Mouse (Mus musculus) midbrain, embryonic 12.5 days (tissue): ENCODE results near the gene Zc3h15. TPM values are rescaled to one million over a fixed set of nuclear protein-coding genes. Genes with fewer than 3 reads are reported as not detected.
"Not testable (repeated sequence)": the region's sequence is repeated elsewhere in the genome, so short reads cannot be mapped to it uniquely, and the experiment has no call there.

Source experiments
- ATAC-seq: fragments of 200-750 bp; cut with Nextera tagmentation; 2 replicates; pipeline ENCODE4 v1.8.0; 2017; ENCODE audit warnings: low read depth, moderate TSS enrichment, moderate library complexity; ENCODE audit not compliant: low FRiP score
- H3K27ac ChIP-seq: fragments of 300-500 bp; sonication (generic); replicated peaks from 2 replicates; pipeline ENCODE4 v1.5.1; 2016; ENCODE audit warnings: mild to moderate bottlenecking
- H3K27me3 ChIP-seq: fragments of 300-500 bp; sonication (generic); 2 replicates; pipeline ENCODE4 v1.6.1; 2016; ENCODE audit warnings: mild to moderate bottlenecking
- H3K36me3 ChIP-seq: fragments of 300-500 bp; sonication (generic); 2 replicates; pipeline ENCODE4 v1.6.1; 2016
- H3K4me1 ChIP-seq: fragments of 300-500 bp; sonication (generic); 2 replicates; pipeline ENCODE4 v1.6.1; 2016
- H3K4me2 ChIP-seq: fragments of 300-500 bp; sonication (generic); replicated peaks from 2 replicates; pipeline ENCODE4 v1.6.1; 2016; ENCODE audit warnings: mild to moderate bottlenecking, moderate library complexity
- H3K4me3 ChIP-seq: fragments of 300-500 bp; sonication (generic); 2 replicates; pipeline ENCODE4 v1.5.1; 2016; ENCODE audit warnings: mild to moderate bottlenecking
- H3K9ac ChIP-seq: fragments of 300-500 bp; sonication (generic); replicated peaks from 2 replicates; pipeline ENCODE4 v1.6.1; 2016; ENCODE audit warnings: mild to moderate bottlenecking, moderate library complexity
- H3K9me3 ChIP-seq: fragments of 300-500 bp; sonication (generic); 2 replicates; pipeline ENCODE4 v1.6.1; 2016; ENCODE audit warnings: mild to moderate bottlenecking
- WGBS: fragments of 180-500 bp; shearing (Covaris S2); methylation state at CpG from one replicate; pipeline ENCODE4 v1.1.7; 2016; 5-methylcytosine and 5-hydroxymethylcytosine counted together
- polyA plus RNA-seq: library from polyadenylated mRNA; unstranded; fragments of >200 nt; fragmentation: Nextera tagmentation; extraction: Ambion mirVana; gene quantifications from 2 replicates; pipeline ENCODE4 v1.2.1, GENCODE M21; 2016

Gene Zc3h15
- polyA plus RNA-seq, 1 experiment from 2014 or later: 180 TPM

DNA sequence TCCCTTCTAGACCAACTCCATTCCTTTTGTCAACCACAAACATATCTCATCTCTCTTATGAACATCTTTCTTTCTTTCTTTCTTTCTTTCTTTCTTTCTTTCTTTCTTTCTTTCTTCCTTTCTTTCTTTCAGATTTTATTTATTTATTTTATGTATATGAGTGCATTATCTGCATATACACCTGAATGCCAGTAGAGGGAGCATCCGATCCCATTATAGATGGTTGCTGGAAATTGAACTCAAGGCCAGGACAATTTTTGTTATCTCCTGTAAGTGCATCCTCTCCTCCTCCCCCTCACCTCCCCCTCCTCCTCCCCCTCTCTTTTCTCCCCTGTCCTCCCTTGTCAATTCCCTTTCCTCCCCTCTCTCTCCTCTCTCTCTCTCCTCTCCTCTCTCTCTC, 54.2 kb downstream of the Zc3h15 start:
- H3K9me3 ChIP-seq: no peaks in the 10 kb centered on the region
- no peak overlapping the region for H3K9ac ChIP-seq
- no peaks in the 10 kb centered on the region for H3K4me1 ChIP-seq
- ATAC-seq: no peak
- no peak overlapping the region for H3K4me3 ChIP-seq
- no peak overlapping the region for H3K27ac ChIP-seq
- no peaks in the 10 kb centered on the region for H3K36me3 ChIP-seq
- no peak overlapping the region for H3K4me2 ChIP-seq
- WGBS: 90% methylated on average over 1 of the region's 1 CpGs
- H3K27me3 ChIP-seq: no peaks in the 10 kb centered on the region

- no peak overlapping the region for H3K9ac ChIP-seq
- H3K4me1 ChIP-seq: no peaks in the 10 kb centered on the region
- no peaks in the 10 kb centered on the region for H3K27me3 ChIP-seq
- H3K9me3 ChIP-seq: no peaks in the 10 kb centered on the region
- no peak overlapping the region for H3K4me3 ChIP-seq
- no peak overlapping the region for H3K27ac ChIP-seq
- no peak overlapping the region for H3K4me2 ChIP-seq
- no peaks in the 10 kb centered on the region for H3K36me3 ChIP-seq
- no peak for ATAC-seq
- WGBS: 51% methylated on average over 1 of the region's 1 CpGs
These were observed 55.1 kb downstream of the Zc3h15 start for GRCm38 (mm10) chr2:83699324-83699723.

- Histone ChIP-seq H3K9ac (no peak overlapping the region), H3K27ac (no peak overlapping the region), H3K36me3 (no peaks in the 10 kb centered on the region), H3K27me3 (no peaks in the 10 kb centered on the region), H3K4me3 (no peak overlapping the region), H3K4me1 (no peaks in the 10 kb centered on the region), H3K9me3 (no peaks in the 10 kb centered on the region), H3K4me2 (no peak overlapping the region)
- ATAC-seq: no peak
- WGBS: 86% methylated on average over 4 of the region's 4 CpGs
These were observed 56.4 kb downstream of the Zc3h15 start for GRCm38 (mm10) chr2:83700667-83701066.

- no peaks in the 10 kb centered on the region for H3K9me3 ChIP-seq
- H3K36me3 ChIP-seq: no peaks in the 10 kb centered on the region
- H3K4me1 ChIP-seq: no peaks in the 10 kb centered on the region
- H3K27ac ChIP-seq: no peak overlapping the region
- H3K4me2 ChIP-seq: no peak overlapping the region
- whole genome bisulfite sequencing: 94% methylated on average over 5 of the region's 7 CpGs
- no peak for ATAC-seq
- no peaks in the 10 kb centered on the region for H3K27me3 ChIP-seq
- no peak overlapping the region for H3K4me3 ChIP-seq
- H3K9ac ChIP-seq: no peak overlapping the region
These were observed 58.2 kb downstream of the Zc3h15 start for GRCm38 (mm10) chr2:83702411-83702810.

DNA sequence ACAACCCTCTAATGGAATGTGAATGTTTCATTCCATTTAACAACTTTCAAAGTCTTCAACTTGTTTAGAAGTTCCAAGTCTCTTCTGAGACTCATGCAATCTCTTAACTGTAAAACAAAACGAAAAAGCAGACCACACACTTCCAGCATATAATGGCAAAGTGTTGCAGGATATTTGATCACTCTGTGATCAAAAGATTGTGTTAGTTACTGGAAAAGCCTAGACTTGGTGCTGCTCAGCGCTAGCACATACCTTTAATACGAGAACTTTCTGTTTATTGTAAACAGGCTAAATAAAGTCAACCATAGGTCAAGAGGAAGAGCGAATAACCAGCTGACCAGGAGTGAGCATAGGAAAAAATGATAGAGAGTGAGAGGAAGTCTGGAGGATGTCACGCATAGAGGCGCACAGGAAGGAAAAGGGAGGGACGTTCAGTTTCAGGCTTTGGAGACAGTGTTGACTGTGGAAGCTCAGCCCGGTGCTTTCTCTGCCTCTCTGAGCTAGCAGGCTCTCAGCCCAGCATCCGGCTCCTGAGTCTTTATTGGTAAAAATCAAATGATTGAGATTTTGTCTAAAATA, 61.4 kb downstream of the Zc3h15 start:
- H3K4me2 ChIP-seq: no peak overlapping the region
- no peaks in the 10 kb centered on the region for H3K36me3 ChIP-seq
- no peaks in the 10 kb centered on the region for H3K9me3 ChIP-seq
- H3K27me3 ChIP-seq: no peaks in the 10 kb centered on the region
- WGBS: 89% methylated on average over 9 of the region's 9 CpGs
- H3K4me3 ChIP-seq: no peak overlapping the region
- no peak overlapping the region for H3K9ac ChIP-seq
- H3K4me1 ChIP-seq: no peaks in the 10 kb centered on the region
- no peak overlapping the region for H3K27ac ChIP-seq
- no peak for ATAC-seq

- Histone ChIP-seq H3K4me2 (no peak overlapping the region), H3K36me3 (no peaks in the 10 kb centered on the region), H3K9me3 (no peaks in the 10 kb centered on the region), H3K4me1 (no peaks in the 10 kb centered on the region), H3K4me3 (no peak overlapping the region), H3K27me3 (no peaks in the 10 kb centered on the region), H3K27ac (no peak overlapping the region), H3K9ac (no peak overlapping the region)
- no peak for ATAC-seq
- WGBS: 82% methylated on average over 11 of the region's 11 CpGs
These were observed 65.8 kb downstream of the Zc3h15 start for GRCm38 (mm10) chr2:83709896-83710524.

- not testable (repeated sequence) for H3K27ac ChIP-seq, H3K4me1 ChIP-seq, H3K36me3 ChIP-seq, H3K9ac ChIP-seq, H3K4me2 ChIP-seq, H3K4me3 ChIP-seq, H3K27me3 ChIP-seq, ATAC-seq, H3K9me3 ChIP-seq
- 76% methylated on average over 7 of the region's 7 CpGs for WGBS
These were observed 69.0 kb downstream of the Zc3h15 start for GRCm38 (mm10) chr2:83713281-83713680.

DNA sequence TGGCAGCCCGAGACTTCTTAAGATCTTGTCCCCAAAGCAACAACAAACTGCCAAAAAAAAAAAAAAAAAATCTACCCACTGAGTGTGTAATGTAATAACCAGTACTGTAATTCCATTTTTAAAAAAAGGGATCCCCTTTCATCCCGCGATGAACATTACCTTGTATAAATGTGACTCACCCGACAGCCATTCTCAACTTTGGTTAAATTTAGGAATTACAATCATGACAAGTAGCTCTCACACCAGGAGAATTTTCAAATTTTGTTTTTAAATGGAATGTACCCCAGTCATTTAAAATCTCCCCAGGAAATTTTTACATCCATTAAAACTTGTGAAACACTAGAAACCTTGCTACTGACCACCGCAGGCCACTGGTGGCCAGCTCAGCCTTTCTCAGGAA, 69.7 kb downstream of the Zc3h15 start:
- Histone ChIP-seq H3K9ac (no peak overlapping the region), H3K4me1 (no peaks in the 10 kb centered on the region), H3K4me3 (no peak overlapping the region), H3K4me2 (no peak overlapping the region), H3K9me3 (no peaks in the 10 kb centered on the region), H3K27ac (no peak overlapping the region), H3K27me3 (no peaks in the 10 kb centered on the region), H3K36me3 (no peaks in the 10 kb centered on the region)
- ATAC-seq: no peak
- WGBS: 86% methylated on average over 5 of the region's 5 CpGs

Other genes with a start within 250 kb of the Zc3h15 start
- gene Itgav, start 80.0 kb downstream of the Zc3h15 start, polyA plus RNA-seq: 36.1 and 42.2 TPM in 2 replicates
- gene Fam171b, start 168.2 kb downstream of the Zc3h15 start, polyA plus RNA-seq: 62.9 and 66.2 TPM in 2 replicates